Mouse (Mus musculus) liver, adult 2 months (tissue): ENCODE measurements around the gene Ulk2. TPM values are rescaled to one million over a fixed set of nuclear protein-coding genes. Genes with fewer than 3 reads are reported as not detected.
"Not testable (repeated sequence)": the region's sequence is repeated elsewhere in the genome, so short reads cannot be mapped to it uniquely, and the experiment has no call there.

ENCODE experiments used
- DNase-seq: peaks from one replicate; pipeline ENCODE4 v3.0.0-alpha.2; 2011; ENCODE audit warnings: low read depth, low spot score; ENCODE audit errors: extremely low read depth
- H3K27ac ChIP-seq: fragments of 200-500 bp; replicated peaks from 2 replicates; pipeline ENCODE4 v1.5.1; 2012; ENCODE audit warnings: low read depth, mild to moderate bottlenecking, control low read depth, inconsistent platforms, low read length; ENCODE audit not compliant: insufficient read depth
- H3K27me3 ChIP-seq: fragments of 200-500 bp; 2 replicates; pipeline ENCODE4 v1.6.1; 2012; ENCODE audit warnings: mild to moderate bottlenecking, moderate library complexity, low read length, inconsistent platforms; ENCODE audit not compliant: control insufficient read depth, insufficient read depth
- H3K36me3 ChIP-seq: fragments of 200-500 bp; 2 replicates; pipeline ENCODE4 v1.6.1; 2012; ENCODE audit warnings: low read length, inconsistent platforms; ENCODE audit not compliant: control insufficient read depth, insufficient read depth
- H3K4me1 ChIP-seq: fragments of 200-500 bp; 2 replicates; pipeline ENCODE4 v1.6.1; 2011; ENCODE audit warnings: low read length; ENCODE audit not compliant: control insufficient read depth, insufficient read depth
- H3K4me3 ChIP-seq: fragments of 200-500 bp; 2 replicates; pipeline ENCODE4 v1.5.1; 2011; ENCODE audit warnings: low read depth, mild to moderate bottlenecking, control low read depth, low read length, moderate library complexity; ENCODE audit not compliant: insufficient read depth
- H3K79me2 ChIP-seq: fragments of 200-500 bp; 2 replicates; pipeline ENCODE4 v1.6.1; 2012; ENCODE audit warnings: inconsistent platforms, mild to moderate bottlenecking, low read length, moderate library complexity; ENCODE audit not compliant: control insufficient read depth, insufficient read depth
- H3K9ac ChIP-seq: fragments of 200-500 bp; 2 replicates; pipeline ENCODE4 v1.6.1; 2012; ENCODE audit warnings: low read depth, mild to moderate bottlenecking, control low read depth, inconsistent platforms, low read length
- CTCF ChIP-seq: fragments of 200-500 bp; IDR thresholded peaks from 2 replicates; pipeline ENCODE4 v1.5.1; 2011; ENCODE audit warnings: low read depth, low read length, control low read depth
- POLR2A ChIP-seq: fragments of 200-500 bp; IDR thresholded peaks from 2 replicates; pipeline ENCODE4 v1.6.1; 2011; ENCODE audit warnings: low read length, control low read depth; ENCODE audit not compliant: insufficient read depth; ENCODE audit errors: extremely low read depth
- WGBS: fragments of 180-500 bp; shearing (Covaris S2); methylation state at CpG from one replicate; pipeline ENCODE4 v1.1.7; 2018; 5-methylcytosine and 5-hydroxymethylcytosine counted together
- polyA plus RNA-seq: library from polyadenylated mRNA; depleted of rRNA; stranded (reverse); fragments of >200 nt; gene quantifications from 2 replicates; pipeline ENCODE4 v1.2.3, GENCODE M21; 2012
- total RNA-seq: library from RNA; depleted of rRNA; stranded (reverse); fragments of >200 nt; gene quantifications from 2 replicates; pipeline ENCODE4 v1.2.3, GENCODE M21; 2014

The Ulk2 gene
- total and polyA plus RNA-seq, 2 experiments: 38.8 to 52.4 TPM

- DNase-seq: no peak
- TF ChIP-seq POLR2A (no peak), CTCF (no peak)
- Histone ChIP-seq H3K79me2 (peaks cover 4% of the 10 kb centered on the region; the same call in 1 of the 2 replicates), H3K27me3 (no peaks in the 10 kb centered on the region), H3K4me1 (no peaks in the 10 kb centered on the region), H3K36me3 (peaks cover 50% of the 10 kb centered on the region), H3K27ac (no peak overlapping the region), H3K4me3 (no peak overlapping the region), H3K9ac (no peak overlapping the region)
Measured at GRCm38 (mm10) chr11:61839940-61840339, 14.9 kb downstream of the Ulk2 start.

DNA sequence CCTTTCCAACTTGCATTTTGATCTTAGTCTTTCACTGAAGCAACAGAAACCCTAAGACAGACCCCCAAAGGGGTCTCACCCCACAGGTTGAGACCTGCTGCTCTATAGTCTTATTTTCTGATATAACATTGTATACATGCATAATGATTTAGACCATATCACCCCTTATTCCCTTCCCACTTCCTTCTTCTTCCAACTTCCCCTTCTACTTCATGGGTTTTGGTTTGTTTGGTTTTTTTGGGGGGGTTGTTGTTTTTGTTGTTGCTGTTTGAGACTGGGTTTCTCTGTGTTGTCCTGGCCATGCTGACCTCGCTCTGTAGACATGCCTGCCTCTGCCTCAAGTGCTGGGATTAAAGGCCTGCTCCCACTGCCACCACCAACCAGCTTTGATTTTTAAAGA, 15.7 kb downstream of the Ulk2 start:
- DNase-seq: no peak
- Histone ChIP-seq H3K27ac (no peak overlapping the region), H3K4me3 (no peak overlapping the region), H3K9ac (no peak overlapping the region), H3K79me2 (peaks cover 4% of the 10 kb centered on the region; the same call in 1 of the 2 replicates), H3K4me1 (no peaks in the 10 kb centered on the region), H3K27me3 (no peaks in the 10 kb centered on the region), H3K36me3 (peaks cover 53% of the 10 kb centered on the region)
- TF ChIP-seq CTCF: no peak
- no peak for TF ChIP-seq POLR2A
- 90% methylated on average over 1 of the region's 1 CpGs for WGBS

GRCm38 (mm10) chr11:61809793-61810192, 45.1 kb downstream of the Ulk2 start:
- H3K79me2 ChIP-seq: no peaks in the 10 kb centered on the region
- no peak for TF ChIP-seq CTCF
- TF ChIP-seq POLR2A: no peak

GRCm38 (mm10) chr11:61808551-61809117, 46.2 kb downstream of the Ulk2 start:
- Histone ChIP-seq H3K27ac (no peak overlapping the region), H3K36me3 (peaks cover 62% of the 10 kb centered on the region), H3K9ac (no peak overlapping the region), H3K4me3 (no peak overlapping the region), H3K79me2 (no peaks in the 10 kb centered on the region), H3K27me3 (no peaks in the 10 kb centered on the region), H3K4me1 (no peaks in the 10 kb centered on the region)
- DNase-seq: no peak
- 85% methylated on average over 2 of the region's 2 CpGs for WGBS
- TF ChIP-seq CTCF: no peak
- TF ChIP-seq POLR2A: no peak

More at GRCm38 (mm10) chr11:61809793-61810192, 45.1 kb downstream of the Ulk2 start:
- Histone ChIP-seq H3K9ac (no peak overlapping the region), H3K36me3 (peaks cover 68% of the 10 kb centered on the region), H3K27me3 (no peaks in the 10 kb centered on the region), H3K4me1 (no peaks in the 10 kb centered on the region), H3K4me3 (no peak overlapping the region), H3K27ac (no peak overlapping the region)
- 72% methylated on average over 4 of the region's 4 CpGs for WGBS
- DNase-seq: no peak

GRCm38 (mm10) chr11:61793441-61793840, 61.4 kb downstream of the Ulk2 start:
- WGBS: 83% methylated on average over 1 of the region's 1 CpGs
- H3K4me1 ChIP-seq: no peaks in the 10 kb centered on the region
- peak; percentile 49 for DNase-seq
- no peak for TF ChIP-seq POLR2A
- TF ChIP-seq CTCF: no peak
- peaks cover 54% of the 10 kb centered on the region for H3K36me3 ChIP-seq
- H3K79me2 ChIP-seq: no peaks in the 10 kb centered on the region
- no peak overlapping the region for H3K4me3 ChIP-seq
- H3K9ac ChIP-seq: no peak overlapping the region
- no peaks in the 10 kb centered on the region for H3K27me3 ChIP-seq
- H3K27ac ChIP-seq: no peak overlapping the region

DNA sequence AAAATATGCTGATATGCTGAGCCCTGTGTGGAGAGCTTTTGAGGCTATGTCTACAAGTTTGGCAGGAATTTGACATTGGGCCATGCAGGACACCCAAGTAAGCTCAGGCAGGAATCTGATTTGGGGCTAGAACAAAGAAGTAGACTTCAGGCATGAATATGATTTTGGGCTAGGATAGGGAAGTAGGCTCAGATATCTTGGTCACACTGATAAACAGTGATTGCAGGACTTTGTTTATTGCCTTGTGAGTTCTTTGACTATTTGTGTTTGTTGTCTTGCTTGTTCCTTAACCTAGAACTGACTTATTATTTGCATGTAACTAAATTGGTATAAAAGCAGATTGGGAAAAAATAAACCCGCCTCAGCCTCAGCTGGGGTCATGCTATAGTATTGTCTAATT, 66.3 kb downstream of the Ulk2 start:
- no peaks in the 10 kb centered on the region for H3K79me2 ChIP-seq
- no peak for TF ChIP-seq POLR2A
- no peak for TF ChIP-seq CTCF
- H3K4me3 ChIP-seq: no peak overlapping the region
- H3K27me3 ChIP-seq: no peaks in the 10 kb centered on the region
- H3K36me3 ChIP-seq: peaks cover 61% of the 10 kb centered on the region
- 100% methylated on average over 1 of the region's 1 CpGs for WGBS
- no peak overlapping the region for H3K27ac ChIP-seq
- H3K9ac ChIP-seq: no peak overlapping the region
- DNase-seq: no peak
- H3K4me1 ChIP-seq: no peaks in the 10 kb centered on the region

DNA sequence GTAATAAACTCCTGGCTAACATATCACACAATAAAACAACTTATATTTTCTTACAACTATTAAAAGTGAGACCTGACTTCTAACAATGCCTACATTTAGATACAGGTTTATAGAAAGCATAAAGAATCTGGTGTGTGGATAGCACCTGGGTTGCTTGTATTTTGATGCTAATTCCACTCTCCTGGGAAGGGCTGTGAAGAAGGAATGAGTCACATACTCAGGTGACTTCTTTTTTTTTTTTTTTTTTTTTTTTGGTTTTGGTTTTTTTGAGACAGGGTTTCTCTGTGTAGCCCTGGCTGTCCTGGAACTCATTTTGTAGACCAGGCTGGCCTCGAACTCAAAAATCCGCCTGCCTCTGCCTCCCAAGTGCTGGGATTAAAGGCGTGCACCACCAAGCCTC, 72.3 kb downstream of the Ulk2 start:
- H3K27me3 ChIP-seq, H3K27ac ChIP-seq, DNase-seq, H3K4me3 ChIP-seq, H3K4me1 ChIP-seq, H3K79me2 ChIP-seq, H3K9ac ChIP-seq: not testable (repeated sequence)
- H3K36me3 ChIP-seq: peaks cover 61% of the 10 kb centered on the region
- 100% methylated on average over 3 of the region's 3 CpGs for WGBS
